Mouse (Mus musculus) myocyte (in vitro differentiated cells): Measurements from ENCODE around the gene Prdm2.

Source experiments
- CEBPB ChIP-seq: IDR thresholded peaks from 2 replicates; pipeline ENCODE4 v1.6.1; 2011; ENCODE audit warnings: mild to moderate bottlenecking, moderate library complexity; ENCODE audit not compliant: poor library complexity, insufficient read depth, severe bottlenecking
- E2F4 ChIP-seq: IDR thresholded peaks from one replicate; pipeline ENCODE4 v1.6.1; 2011; ENCODE audit warnings: mild to moderate bottlenecking, control low read depth, moderate library complexity; ENCODE audit not compliant: insufficient read depth
- MAX ChIP-seq: IDR thresholded peaks from one replicate; pipeline ENCODE4 v1.6.1; 2011; ENCODE audit warnings: low read depth, mild to moderate bottlenecking, control low read depth
- MYOD1 ChIP-seq, 3 experiments: IDR thresholded peaks; one replicate each; pipeline ENCODE4 v1.6.1; 2011; ENCODE audit warnings: control low read depth in 2 of 3, low read depth in 2 of 3, mild to moderate bottlenecking in 2 of 3, moderate library complexity in 1 of 3; ENCODE audit not compliant: insufficient read length in 2 of 3, control insufficient read depth in 1 of 3
- MYOG ChIP-seq, 3 experiments: IDR thresholded peaks; one replicate each; pipeline ENCODE4 v1.6.1; 2011; ENCODE audit warnings: control low read depth in 2 of 3, low read depth in 2 of 3, mild to moderate bottlenecking in 2 of 3; ENCODE audit not compliant: insufficient read length in 2 of 3, control insufficient read depth in 1 of 3, insufficient read depth in 1 of 3
- POLR2A ChIP-seq: IDR thresholded peaks from one replicate; pipeline ENCODE4 v1.6.1; 2011; ENCODE audit warnings: low read depth, mild to moderate bottlenecking, control low read depth, moderate library complexity; ENCODE audit not compliant: insufficient read length
- POLR2AphosphoS2 ChIP-seq: IDR thresholded peaks from one replicate; pipeline ENCODE4 v1.6.1; 2011; ENCODE audit warnings: low read depth, control low read depth; ENCODE audit not compliant: insufficient read length
- REST ChIP-seq: IDR thresholded peaks from one replicate; pipeline ENCODE4 v1.6.1; 2011; ENCODE audit warnings: mild to moderate bottlenecking, control low read depth, moderate library complexity; ENCODE audit not compliant: insufficient read depth, insufficient read length
- SRF ChIP-seq: IDR thresholded peaks from one replicate; pipeline ENCODE4 v1.6.1; 2011; ENCODE audit warnings: low read depth; ENCODE audit not compliant: control insufficient read depth, insufficient read length
- TCF12 ChIP-seq: IDR thresholded peaks from one replicate; pipeline ENCODE4 v1.6.1; 2011; ENCODE audit warnings: mild to moderate bottlenecking, control low read depth; ENCODE audit not compliant: poor library complexity, insufficient read depth, severe bottlenecking
- TCF3 ChIP-seq: IDR thresholded peaks from one replicate; pipeline ENCODE4 v1.6.1; 2011; ENCODE audit warnings: low read depth, control low read depth; ENCODE audit not compliant: insufficient read length
- USF1 ChIP-seq: IDR thresholded peaks from one replicate; pipeline ENCODE4 v1.6.1; 2011; ENCODE audit warnings: low read depth, mild to moderate bottlenecking, control low read depth, moderate library complexity

- TF ChIP-seq POLR2A, result no peak
- no peak for TF ChIP-seq TCF12
- TF ChIP-seq USF1, result no peak
- TF ChIP-seq POLR2AphosphoS2, result no peak
- no peak for TF ChIP-seq E2F4
- TF ChIP-seq MYOD1 (IDR thresholded peaks at IDR 0.05; ENCODE audit: control insufficient read depth in 1 of 3, insufficient read length in 2 of 3, low read depth in 2 of 3), result no peak
- no peak for TF ChIP-seq SRF
- no peak for TF ChIP-seq MAX
- TF ChIP-seq REST, result no peak
- TF ChIP-seq MYOG (IDR thresholded peaks at IDR 0.05; ENCODE audit: control insufficient read depth in 1 of 3, insufficient read depth in 1 of 3, insufficient read length in 2 of 3, low read depth in 2 of 3), result no peak
- no peak for TF ChIP-seq CEBPB
- TF ChIP-seq TCF3, result no peak
Measured at GRCm38 (mm10) chr4:143202653-143203052, 10.1 kb downstream of the Prdm2 start.
